Mouse (Mus musculus) kidney, adult 2 months (tissue): ENCODE results near the gene Mex3a.

Experiments used
- CTCF ChIP-seq: fragments of 200-500 bp; conservative IDR thresholded peaks from 2 replicates; pipeline ENCODE4 v1.5.1; 2011; ENCODE audit warnings: low read depth, mild to moderate bottlenecking, control low read depth, low read length, moderate library complexity, mixed read lengths; ENCODE audit not compliant: insufficient read depth, insufficient read length
- POLR2A ChIP-seq: fragments of 200-500 bp; IDR thresholded peaks from one replicate; pipeline ENCODE4 v1.6.1; 2011; ENCODE audit warnings: low read depth, low read length, control low read depth

DNA sequence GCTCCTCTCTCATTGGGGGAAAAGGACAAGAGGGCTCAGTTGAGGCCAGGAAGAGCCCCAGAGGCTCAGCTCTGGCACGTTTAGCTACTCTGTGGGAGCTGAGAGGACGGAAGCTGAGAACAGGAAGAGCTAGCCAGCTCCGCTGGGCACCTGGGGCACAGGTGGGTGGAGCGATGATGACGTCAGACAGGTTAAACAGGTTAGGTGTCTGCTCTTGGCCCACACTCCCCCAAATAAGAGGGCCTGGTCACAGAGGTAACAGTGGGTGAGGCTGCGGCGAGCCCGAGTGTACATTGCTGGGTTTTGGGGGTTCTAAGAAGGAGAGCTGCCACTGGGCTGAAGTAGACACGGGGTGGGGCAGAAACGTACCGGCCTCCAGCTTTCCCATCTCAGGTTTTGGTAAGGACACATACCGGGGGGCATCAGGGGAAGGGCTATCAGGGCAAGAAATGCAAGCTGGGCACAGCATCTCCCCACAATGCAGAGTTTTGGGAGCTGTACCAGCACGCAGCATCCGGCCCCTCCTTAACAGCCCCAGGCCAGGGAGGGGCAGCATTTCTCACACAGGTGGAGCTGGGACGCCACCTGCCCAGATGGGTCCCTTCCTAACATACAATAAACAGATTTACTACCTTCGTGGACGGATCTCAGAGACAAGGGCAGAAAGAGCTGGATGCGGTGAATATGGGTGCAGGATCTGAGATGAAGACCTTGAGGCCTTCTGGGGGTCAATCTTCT is 16.2 kb downstream of the Mex3a start, which contains the start of gene Rab25:
- TF ChIP-seq CTCF (no peak), POLR2A (peak; percentile 33)
